Mouse (Mus musculus) heart, postnatal 0 days (tissue): ENCODE measurements at regions not wholly inside any gene's neighbourhood (a gene's known extent, or its start where the extent isn't known, plus 50 kb on each side); places are given as distances from the start of the nearest gene placed in this dataset.
"Not testable (repeated sequence)": the region's sequence is repeated elsewhere in the genome, so short reads cannot be mapped to it uniquely, and the experiment has no call there.

Experiments
- CTCF ChIP-seq: IDR thresholded peaks from 2 replicates; pipeline ENCODE4 v1.5.1; 2016; ENCODE audit warnings: antibody characterized with exemption, control low read depth, low read depth
- EP300 ChIP-seq: IDR thresholded peaks from 2 replicates; pipeline ENCODE4 v1.6.1; 2016; ENCODE audit warnings: antibody characterized with exemption, low read depth

- TF ChIP-seq CTCF: not testable (repeated sequence)
- 0 out of 2 replicates have a peak, but pooled peaks have one; percentile 56 for TF ChIP-seq EP300
Measured at GRCm38 (mm10) chr17:17234329-17235185, 113.3 kb downstream of the Zfp97 start.
